Mouse (Mus musculus) G1E (cell line): ENCODE data around the gene Nr3c2. TPM values are rescaled to one million over a fixed set of nuclear protein-coding genes. Genes with fewer than 3 reads are reported as not detected.

Experiments
- ATAC-seq: 2 replicates; pipeline ENCODE4 v1.8.0; 2016; ENCODE audit warnings: mild to moderate bottlenecking; ENCODE audit not compliant: insufficient number of reproducible peaks, poor library complexity, low FRiP score, severe bottlenecking; ENCODE audit errors: extremely low read depth
- DNase-seq: peaks from one replicate; pipeline ENCODE4 v3.0.0; 2012; ENCODE audit warnings: low spot score
- H3K27me3 ChIP-seq: 2 replicates; pipeline ENCODE4 v1.6.1; 2012; ENCODE audit warnings: mild to moderate bottlenecking, low read length, inconsistent platforms; ENCODE audit not compliant: insufficient read depth
- H3K36me3 ChIP-seq: replicated peaks from 2 replicates; pipeline ENCODE3; 2012; ENCODE audit warnings: mild to moderate bottlenecking, inconsistent platforms
- H3K4me1 ChIP-seq: 2 replicates; pipeline ENCODE4 v1.6.1; 2012; ENCODE audit warnings: low read depth, low read length, inconsistent platforms, mixed read lengths; ENCODE audit not compliant: insufficient read depth
- H3K4me3 ChIP-seq: 2 replicates; pipeline ENCODE4 v1.5.1; 2012; ENCODE audit warnings: low read depth, mild to moderate bottlenecking, inconsistent platforms, low read length, moderate library complexity, mixed read lengths
- H3K9me3 ChIP-seq: replicated peaks from 2 replicates; pipeline ENCODE4 v1.6.1; 2012; ENCODE audit warnings: inconsistent platforms
- CTCF ChIP-seq: IDR thresholded peaks from 2 replicates; pipeline ENCODE4 v1.5.1; 2012; ENCODE audit warnings: low read depth, low read length, inconsistent platforms, mixed read lengths
- GATA1 ChIP-seq: IDR thresholded peaks from 2 replicates; pipeline ENCODE4 v1.6.1; 2012; ENCODE audit warnings: borderline replicate concordance, low read length, inconsistent platforms, mixed read lengths
- GATA2 ChIP-seq: IDR thresholded peaks from 2 replicates; pipeline ENCODE4 v1.6.1; 2012; ENCODE audit warnings: low read depth, low read length, inconsistent platforms, borderline replicate concordance
- POLR2AphosphoS5 ChIP-seq: IDR thresholded peaks from 2 replicates; pipeline ENCODE4 v1.6.1; 2012; ENCODE audit warnings: low read depth, low read length, inconsistent platforms; ENCODE audit not compliant: insufficient replicate concordance
- TAL1 ChIP-seq: conservative IDR thresholded peaks from 2 replicates; pipeline ENCODE4 v1.6.1; 2012; ENCODE audit warnings: low read depth, low read length, inconsistent platforms, mixed read lengths
- polyA plus RNA-seq: library from polyadenylated mRNA; stranded (reverse); fragments of >175 nt; gene quantifications from 2 replicates; pipeline ENCODE4 v1.2.3, GENCODE M21; 2012
- total RNA-seq, 2 experiments: library from RNA; stranded (forward) in 1 of 2; stranded (reverse) in 1 of 2; fragments of 200-1000 nt in 1 of 2; fragments of >200 nt in 1 of 2; fragmentation: Nextera tagmentation in 1 of 2; gene quantifications; 2 replicates each; pipeline ENCODE4 v1.2.3; 2014 to 2017

The Nr3c2 gene
- total and polyA plus RNA-seq, 3 experiments: 0.26 to 12.0 (median 7.6) TPM

DNA sequence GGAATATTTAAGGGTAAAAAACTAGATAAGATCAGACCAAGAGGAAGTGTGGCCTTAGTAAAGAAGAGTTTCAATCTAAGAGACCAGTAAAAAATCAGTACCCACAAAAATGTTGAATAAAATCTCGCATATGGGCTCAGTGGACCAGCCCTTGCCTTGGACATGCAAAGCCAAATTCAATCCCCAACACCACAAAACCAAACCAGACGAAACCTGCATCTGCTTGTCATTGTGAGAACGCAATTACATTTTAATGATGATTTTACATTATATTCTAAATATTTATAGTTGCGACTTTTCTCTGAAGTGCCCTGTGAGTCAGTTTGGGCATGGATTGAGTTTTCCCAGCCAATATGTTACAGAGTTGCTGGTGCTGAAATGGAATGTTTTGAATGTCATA lies 183.4 kb downstream of the Nr3c2 start:
- Histone ChIP-seq H3K9me3 (no peaks in the 10 kb centered on the region), H3K36me3 (no peaks in the 10 kb centered on the region), H3K4me1 (no peaks in the 10 kb centered on the region), H3K27me3 (no peaks in the 10 kb centered on the region), H3K4me3 (no peak overlapping the region)
- DNase-seq (no peak), ATAC-seq (no peak)
- TF ChIP-seq CTCF: no peak
- no peak for TF ChIP-seq TAL1
- TF ChIP-seq GATA2: no peak
- no peak for TF ChIP-seq GATA1
- TF ChIP-seq POLR2AphosphoS5: no peak

GRCm38 (mm10) chr8:77086036-77086435 lies 186.8 kb downstream of the Nr3c2 start:
- TF ChIP-seq POLR2AphosphoS5 (no peak), TAL1 (no peak), CTCF (no peak), GATA2 (no peak), GATA1 (no peak)
- H3K27me3 ChIP-seq: no peaks in the 10 kb centered on the region
- H3K4me3 ChIP-seq: no peak overlapping the region
- H3K36me3 ChIP-seq: no peaks in the 10 kb centered on the region
- H3K4me1 ChIP-seq: no peaks in the 10 kb centered on the region
- no peak for DNase-seq
- H3K9me3 ChIP-seq: no peaks in the 10 kb centered on the region
- ATAC-seq: no peak

DNA sequence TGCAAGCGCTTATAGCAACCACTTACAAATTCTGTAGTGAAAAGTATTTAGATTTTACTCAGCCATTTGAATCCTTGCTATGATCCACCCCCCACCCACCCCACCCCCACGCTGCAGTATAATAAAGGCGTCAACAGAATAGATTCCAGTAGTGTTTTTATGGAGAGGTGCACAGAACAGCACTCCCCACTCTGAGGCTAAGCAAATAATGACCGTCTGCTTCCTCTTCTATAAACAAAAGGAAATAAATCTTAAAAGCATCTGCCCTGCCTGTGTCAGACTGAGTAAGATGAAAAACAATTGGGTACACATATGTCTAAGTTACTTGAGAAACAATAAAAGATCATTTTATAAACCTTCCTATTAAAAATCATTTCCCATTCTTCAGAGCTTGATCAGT lies 197.5 kb downstream of the Nr3c2 start:
- no peaks in the 10 kb centered on the region; the same call in 1 of the 2 replicates for H3K4me1 ChIP-seq
- H3K9me3 ChIP-seq: no peaks in the 10 kb centered on the region
- DNase-seq: no peak
- H3K4me3 ChIP-seq: no peak overlapping the region
- no peak for ATAC-seq
- TF ChIP-seq GATA2 (no peak), CTCF (no peak), GATA1 (no peak), POLR2AphosphoS5 (no peak), TAL1 (no peak)
- no peaks in the 10 kb centered on the region for H3K27me3 ChIP-seq
- H3K36me3 ChIP-seq: no peaks in the 10 kb centered on the region

- TF ChIP-seq POLR2AphosphoS5 (no peak), GATA1 (no peak), GATA2 (no peak), CTCF (no peak), TAL1 (no peak)
- H3K4me3 ChIP-seq: no peak overlapping the region
- H3K27me3 ChIP-seq: no peaks in the 10 kb centered on the region
- DNase-seq (no peak), ATAC-seq (no peak)
- H3K9me3 ChIP-seq: no peaks in the 10 kb centered on the region
- H3K4me1 ChIP-seq: no peaks in the 10 kb centered on the region; the same call in 1 of the 2 replicates
- no peaks in the 10 kb centered on the region for H3K36me3 ChIP-seq
Observed at GRCm38 (mm10) chr8:77098101-77098500, 198.9 kb downstream of the Nr3c2 start.

- no peak for TF ChIP-seq TAL1
- no peak for TF ChIP-seq GATA1
- no peak for TF ChIP-seq GATA2
- no peak for TF ChIP-seq CTCF
- no peak for TF ChIP-seq POLR2AphosphoS5
- H3K27me3 ChIP-seq: 0 out of 2 replicates have a peak, but pooled peaks cover 2% of the 10 kb centered on the region
- DNase-seq (no peak), ATAC-seq (no peak)
- no peaks in the 10 kb centered on the region; the same call in 1 of the 2 replicates for H3K4me1 ChIP-seq
- H3K4me3 ChIP-seq: no peak overlapping the region
- H3K9me3 ChIP-seq: no peaks in the 10 kb centered on the region
- no peaks in the 10 kb centered on the region for H3K36me3 ChIP-seq
Observed at GRCm38 (mm10) chr8:77100370-77100769, 201.1 kb downstream of the Nr3c2 start.

GRCm38 (mm10) chr8:77102879-77103278 lies 203.6 kb downstream of the Nr3c2 start:
- Histone ChIP-seq H3K9me3 (no peaks in the 10 kb centered on the region), H3K4me1 (no peaks in the 10 kb centered on the region; the same call in 1 of the 2 replicates), H3K4me3 (no peak overlapping the region), H3K36me3 (no peaks in the 10 kb centered on the region), H3K27me3 (peaks cover 5% of the 10 kb centered on the region; the same call in 1 of the 2 replicates)
- DNase-seq (no peak), ATAC-seq (no peak)
- no peak for TF ChIP-seq POLR2AphosphoS5
- no peak for TF ChIP-seq GATA2
- no peak for TF ChIP-seq CTCF
